Mouse (Mus musculus) kidney, adult 11 months (tissue): ENCODE data around the gene Eif2b1.
A peak's percentile ranks its signal among the peaks of the same experiment; 100 is the strongest.

ENCODE experiments used
- DNase-seq: peaks from one replicate; pipeline ENCODE4 v3.0.0; 2022

The Eif2b1 gene

DNA sequence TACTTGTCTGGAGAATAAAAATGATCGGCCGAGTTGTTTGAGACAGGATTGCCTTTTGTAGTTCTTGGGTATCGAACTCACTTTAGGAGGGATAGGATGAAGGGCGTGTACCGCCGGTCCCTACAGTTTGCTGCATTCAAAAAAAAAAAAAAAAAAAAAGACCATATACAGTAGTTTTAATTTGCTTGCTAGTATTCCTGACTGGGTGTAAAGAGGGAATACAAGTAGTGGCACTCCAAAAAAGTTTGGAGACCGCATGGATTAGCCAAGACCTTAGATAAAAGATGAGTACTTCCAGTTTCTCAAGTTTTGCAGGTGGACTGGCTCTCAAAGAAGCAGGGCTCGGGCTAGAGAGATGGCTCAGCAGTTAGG is 37.3 kb downstream of the Eif2b1 start:
- DNase-seq, result no peak

DNA sequence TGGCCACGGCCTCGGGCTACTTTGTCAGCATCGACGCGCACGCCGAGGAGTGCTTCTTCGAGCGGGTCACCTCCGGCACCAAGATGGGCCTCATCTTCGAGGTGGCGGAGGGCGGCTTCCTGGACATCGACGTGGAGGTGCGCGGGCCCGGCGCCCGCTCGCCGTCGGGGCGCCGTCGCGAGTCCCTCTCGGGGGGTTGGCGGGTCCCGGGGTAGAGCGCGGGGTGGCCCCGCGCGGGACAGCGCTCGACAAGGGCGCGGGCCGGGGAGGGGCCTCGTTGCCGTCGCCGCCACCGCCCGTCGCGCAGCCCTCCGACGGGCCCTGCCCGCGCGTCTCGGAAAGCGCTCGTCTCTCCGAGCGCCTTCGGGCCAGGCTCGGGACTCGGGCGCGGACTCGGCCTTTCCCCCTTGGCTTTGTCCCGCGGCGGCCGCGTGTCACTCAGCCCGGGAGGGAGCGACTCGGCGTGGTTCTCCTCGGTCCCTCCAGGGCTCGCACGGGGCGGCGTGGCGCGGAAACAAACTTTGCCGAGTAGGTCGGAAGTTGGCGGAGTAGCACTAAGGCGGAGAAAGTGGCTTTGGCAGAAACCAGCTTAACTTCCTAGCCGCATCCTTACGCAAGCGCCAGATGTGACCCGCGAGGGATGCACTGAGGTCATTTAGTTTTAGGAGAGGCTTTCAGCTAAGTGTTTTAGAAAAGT is 37.9 kb downstream of the Eif2b1 start:
- peak; percentile 77 for DNase-seq

DNA sequence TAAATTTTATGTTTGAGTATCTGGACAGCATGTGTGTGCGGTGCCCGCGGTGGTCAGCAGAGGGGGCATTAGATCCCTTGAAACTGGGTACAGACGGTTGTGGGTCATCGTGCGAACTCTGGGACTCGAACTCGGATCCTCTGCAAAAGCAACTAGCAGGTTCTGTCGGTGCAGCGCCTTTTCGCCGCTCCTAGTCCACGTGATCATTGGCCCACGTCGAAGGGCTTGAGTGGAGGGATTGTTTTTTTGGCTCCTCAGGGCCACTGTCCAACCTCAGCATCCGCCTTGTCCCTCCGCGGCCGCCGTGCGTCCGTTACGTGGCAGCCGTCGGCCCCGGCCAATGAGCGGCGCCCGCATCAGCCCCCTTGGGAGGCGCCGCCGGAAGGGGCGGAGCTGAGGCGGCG is 38.5 kb downstream of the Eif2b1 start, which contains the start of gene Tmed2:
Gene Tmed2 (plus strand): TSS at position 313 of the 404 bp plus-strand sequence.
- peak; percentile 97 for DNase-seq

DNA sequence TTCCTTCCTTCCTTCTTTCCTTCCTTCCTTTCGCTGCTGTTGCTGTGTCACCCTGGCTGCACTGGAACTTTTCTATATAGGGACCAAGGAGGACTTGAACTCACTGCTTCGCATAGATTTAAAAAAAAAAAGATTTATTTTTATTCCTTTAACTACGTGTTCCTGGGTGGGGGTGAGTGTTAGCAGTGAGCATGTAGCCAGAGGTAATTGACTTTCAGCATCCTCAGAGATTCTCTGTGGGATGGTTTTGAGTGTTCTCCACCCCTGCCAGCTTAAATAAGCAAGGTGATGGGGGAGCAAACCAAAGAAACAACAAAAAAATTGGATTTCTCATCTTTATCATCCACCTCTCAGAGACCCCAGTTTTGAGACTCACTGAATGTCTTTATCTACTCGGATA is 39.0 kb downstream of the Eif2b1 start:
- no peak for DNase-seq

DNA sequence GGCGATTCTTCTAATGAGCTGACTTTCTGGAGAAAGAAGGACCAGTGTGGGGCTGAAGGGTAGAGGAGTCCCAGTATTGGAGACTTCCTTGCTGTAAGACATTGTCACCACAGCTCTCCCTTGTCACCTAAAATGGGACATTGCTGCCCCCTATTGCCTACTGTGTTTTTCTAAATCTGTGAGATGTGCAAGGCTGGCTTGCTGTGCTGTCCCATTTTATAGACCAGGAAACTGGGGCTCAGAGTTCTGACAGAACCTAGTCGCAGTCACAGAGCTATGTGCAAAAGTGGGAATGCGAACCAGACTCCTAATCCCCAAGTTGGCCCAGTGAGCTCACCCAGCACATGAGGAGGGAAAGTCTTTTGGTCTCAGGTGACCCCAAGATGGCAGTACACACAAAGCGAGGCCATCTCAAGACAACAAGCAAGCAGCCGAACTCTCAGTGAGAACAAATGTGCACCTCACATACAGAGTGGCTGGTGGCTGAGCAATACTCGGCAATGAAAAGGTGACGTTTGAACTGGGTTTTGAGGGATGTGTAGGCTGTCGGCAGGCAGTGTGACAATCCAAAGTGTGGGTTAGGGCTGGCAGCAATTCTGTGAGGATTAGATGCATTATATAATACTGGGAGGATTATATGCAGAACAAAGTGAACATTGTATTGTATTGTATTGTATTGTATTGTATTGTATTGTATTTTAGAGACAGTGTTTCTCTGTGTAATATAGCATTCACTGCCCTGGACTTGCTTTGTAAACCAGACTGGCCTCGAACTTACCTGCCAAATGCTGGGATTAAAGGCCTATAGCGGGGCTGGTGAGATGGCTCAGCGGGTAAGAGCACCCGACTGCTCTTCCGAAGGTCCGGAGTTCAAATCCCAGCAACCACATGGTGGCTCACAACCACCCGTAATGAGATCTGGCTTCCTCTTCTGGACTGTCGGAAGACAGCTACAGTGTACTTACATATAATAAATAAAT is 39.8 kb downstream of the Eif2b1 start:
- peak; percentile 58 for DNase-seq

DNA sequence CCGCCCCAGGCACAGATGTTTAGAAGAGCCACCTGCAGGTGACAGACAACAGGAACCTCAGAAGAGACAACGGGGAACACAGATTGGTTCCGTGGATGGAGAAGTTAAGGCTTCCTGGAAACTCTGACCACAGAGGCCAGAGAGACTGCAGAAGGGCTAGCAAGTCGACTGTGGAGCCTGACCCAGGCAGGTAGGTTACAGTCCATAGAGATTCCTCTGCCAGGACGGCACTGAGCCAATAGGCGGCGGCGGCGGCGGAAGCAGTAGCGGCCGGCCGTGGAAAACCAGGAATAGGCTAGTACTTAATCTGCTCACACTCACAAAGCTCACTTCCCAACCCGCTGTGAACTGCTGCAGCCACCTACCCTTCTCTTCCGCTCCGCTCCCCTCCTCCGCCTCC is 42.2 kb downstream of the Eif2b1 start:
- DNase-seq, result peak; percentile 83

DNA sequence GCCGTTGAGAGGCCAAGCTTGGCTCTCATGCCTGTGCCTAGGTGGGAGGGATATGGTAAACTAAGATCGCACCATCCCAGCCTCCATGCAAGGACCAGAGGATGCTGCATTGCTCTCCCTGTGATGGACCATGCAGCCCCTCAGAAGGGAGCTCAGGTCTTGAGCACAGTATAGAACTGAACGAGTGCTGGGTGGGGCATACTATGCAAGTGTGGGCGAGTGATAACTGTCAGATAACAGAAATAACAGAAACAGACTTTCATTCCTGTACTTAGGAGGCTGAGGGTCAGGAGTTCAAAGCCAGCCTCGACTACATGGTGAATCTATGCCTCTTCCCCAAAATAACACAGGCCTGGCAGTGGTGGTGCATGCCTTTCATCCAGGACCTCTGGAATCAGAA is 43.9 kb downstream of the Eif2b1 start:
- no peak for DNase-seq

DNA sequence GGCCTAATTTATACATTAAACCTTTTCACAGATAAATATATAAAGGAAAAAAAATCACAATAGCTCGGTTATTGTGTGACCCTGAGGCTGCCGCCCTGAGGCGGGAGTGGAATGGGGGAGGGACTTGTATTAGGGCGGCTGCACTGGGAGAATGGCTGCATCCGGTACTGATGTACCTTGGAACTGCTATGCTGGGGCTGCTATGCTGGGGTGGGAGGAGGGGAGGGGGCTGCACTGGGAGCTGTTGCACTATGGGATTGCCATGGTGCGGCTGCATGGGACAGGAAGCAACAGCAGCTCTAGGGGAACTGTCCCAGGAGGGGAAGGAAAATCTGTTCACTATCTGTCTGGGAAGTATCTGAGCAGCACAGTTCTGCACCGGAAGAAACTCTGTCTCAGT is 46.5 kb downstream of the Eif2b1 start:
- DNase-seq, result no peak

DNA sequence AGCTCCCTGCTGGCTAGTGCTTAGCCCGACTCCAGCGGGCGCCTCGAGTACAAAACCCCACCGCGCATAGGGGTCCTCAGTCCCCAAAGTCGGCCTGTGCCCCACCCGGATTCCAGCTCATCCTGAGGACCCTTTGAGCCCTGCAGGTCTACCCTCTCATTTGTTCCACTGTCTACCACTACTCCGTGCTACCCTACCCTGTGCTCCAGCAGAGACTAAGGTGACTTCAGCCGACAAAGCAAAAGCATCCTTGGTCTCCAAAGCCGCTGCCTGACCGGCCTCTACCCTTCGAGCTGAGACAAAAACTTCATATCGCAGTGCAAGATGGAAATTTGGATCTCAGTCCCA is 47.4 kb downstream of the Eif2b1 start:
- no peak for DNase-seq

DNA sequence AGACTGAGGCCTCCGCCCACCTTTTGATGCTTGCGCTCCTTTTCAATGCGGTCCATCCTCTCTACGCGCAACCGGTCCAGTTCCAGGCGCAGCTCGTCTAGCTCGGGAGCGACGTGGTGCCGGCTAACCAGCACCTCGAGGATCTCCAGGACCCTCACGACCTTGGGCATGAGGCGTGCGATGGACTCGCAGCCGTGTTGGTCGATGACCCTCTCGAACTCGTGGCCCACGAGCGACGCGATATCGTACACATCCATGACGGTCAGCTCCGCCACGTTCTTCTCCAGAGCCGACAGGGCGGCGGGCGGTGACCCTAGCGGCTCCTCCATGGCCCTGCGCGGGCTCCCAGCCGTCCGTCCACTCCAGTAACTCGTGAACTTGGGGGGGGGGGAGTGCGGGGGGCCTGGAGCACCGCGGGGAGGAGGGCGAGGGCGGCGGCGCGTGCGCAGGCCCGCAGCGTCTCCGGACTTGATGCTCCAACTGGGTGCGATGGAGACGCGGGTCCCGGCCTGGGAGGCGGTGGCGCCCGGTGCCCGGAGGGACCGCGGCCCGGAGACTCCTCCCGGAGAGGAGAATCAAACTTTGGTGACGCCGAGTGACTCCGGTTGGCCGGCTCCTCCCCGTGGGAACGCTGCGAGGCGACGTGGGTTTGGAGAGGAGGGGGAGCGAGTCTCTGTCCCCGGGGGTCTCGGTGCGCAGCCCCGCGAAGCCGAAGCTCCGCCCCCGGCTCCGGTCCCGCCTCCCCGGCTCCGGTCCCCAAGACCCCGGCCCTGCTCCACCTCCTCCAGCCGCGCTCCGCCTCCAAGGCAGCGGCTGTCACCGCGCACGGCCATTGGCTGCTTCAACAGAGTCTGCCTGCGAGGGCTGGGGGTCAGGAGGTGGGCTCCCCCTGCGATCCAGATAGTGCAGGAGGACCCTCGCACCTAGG is 48.0 kb downstream of the Eif2b1 start, which contains the start of gene Rilpl1:
Gene Rilpl1 (minus strand): TSS at position 737 of the 928 bp plus-strand sequence.
- DNase-seq, result peak; percentile 74

DNA sequence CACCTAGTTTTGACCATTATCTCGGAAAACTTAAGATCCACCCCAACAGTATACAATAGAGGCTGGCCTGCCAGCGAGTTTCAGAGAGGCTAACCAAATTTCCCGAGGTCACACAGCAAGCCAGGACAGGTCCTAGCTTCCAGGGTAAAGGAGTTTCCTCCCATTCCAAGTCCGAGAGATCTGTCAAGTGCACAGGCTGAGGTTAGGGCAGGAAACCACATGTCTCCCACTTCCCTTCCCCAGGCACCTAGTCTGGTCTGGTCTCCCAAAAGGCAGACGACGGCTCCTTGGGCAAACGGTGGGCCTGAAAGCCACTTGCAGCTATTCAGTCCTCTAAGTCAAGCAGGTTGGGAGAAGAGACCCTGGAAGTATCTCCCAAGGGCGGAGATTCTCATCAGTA is 49.2 kb downstream of the Eif2b1 start:
- DNase-seq, result no peak

DNA sequence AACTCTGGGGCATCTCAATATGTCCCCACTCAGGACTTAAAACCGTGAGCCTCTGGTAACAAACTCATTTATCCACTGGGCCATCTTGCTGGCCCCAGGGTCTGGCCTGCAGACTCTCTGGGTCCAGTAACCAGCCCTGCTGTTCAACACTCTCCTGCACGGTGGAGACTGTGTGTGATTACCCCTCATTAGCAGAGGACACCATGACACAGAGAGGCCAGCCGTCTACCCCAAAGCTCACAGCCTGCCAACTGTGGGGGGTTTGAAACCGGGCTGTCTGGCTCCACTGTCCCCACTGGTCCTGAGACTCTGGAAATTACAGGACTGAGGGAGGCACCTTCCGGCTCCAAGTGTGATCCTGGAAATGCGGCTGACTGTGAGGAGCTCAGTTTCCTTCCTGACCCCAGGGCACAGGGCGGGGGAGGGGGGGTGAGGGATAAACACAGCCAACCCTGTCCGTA is 49.7 kb downstream of the Eif2b1 start:
- peak; percentile 40 for DNase-seq

DNA sequence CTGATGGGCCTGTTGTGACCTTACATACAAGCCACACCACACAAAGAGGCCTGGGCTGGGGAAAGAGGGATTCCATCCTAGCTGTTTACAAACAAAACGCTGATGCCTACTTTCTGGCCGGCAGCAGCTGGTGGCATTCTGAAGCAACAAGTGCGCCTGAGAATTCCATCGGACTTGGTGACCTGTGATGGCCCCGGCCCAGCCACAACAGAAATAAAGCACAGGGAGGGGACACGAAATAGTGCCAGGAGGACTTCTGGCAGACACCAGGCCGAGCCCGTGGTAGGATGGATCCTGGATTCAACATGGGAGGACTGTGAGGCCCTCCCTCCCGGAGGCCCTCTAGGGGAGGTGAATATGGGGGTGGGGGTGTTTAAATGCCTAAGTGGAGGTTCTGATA is 50.1 kb downstream of the Eif2b1 start:
- no peak for DNase-seq

DNA sequence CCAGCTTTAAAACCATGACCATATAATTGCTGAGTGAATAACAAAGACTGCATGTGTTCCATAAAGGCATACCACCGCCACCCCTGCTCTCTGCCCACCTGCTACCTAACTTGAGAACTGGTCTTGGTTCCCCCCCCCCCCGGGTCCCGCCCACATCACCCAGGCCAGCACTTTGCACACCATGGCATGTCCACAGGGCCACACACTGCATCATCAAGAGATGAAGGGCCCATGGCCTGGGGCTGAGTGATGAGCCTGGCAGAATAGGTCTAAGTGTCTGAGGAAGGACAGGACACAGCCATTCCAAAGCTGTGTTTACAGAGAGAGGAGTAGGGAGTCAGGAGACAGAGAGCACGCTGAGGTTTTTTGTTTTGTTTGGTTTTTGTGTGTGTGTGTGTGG is 50.6 kb downstream of the Eif2b1 start:
- DNase-seq, result no peak

DNA sequence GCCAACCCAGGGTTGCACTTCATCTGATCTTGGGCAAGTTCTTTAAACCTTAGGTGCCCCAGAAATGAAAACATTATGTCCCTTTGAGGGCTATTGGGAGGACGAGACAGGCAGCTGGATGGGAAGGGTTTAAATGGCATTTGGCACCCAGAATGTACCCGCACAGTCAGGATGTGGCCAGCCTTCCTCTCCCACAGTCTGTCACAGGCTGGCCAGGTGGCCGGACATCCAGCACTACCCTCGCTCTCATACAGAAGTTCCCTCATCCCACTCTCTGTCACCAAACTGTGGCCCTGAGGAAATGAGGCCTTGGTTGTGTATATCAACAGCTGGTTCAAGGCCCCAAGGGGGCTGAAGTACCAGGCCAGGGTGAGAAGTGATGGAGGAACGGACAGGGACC is 54.0 kb downstream of the Eif2b1 start:
- no peak for DNase-seq

DNA sequence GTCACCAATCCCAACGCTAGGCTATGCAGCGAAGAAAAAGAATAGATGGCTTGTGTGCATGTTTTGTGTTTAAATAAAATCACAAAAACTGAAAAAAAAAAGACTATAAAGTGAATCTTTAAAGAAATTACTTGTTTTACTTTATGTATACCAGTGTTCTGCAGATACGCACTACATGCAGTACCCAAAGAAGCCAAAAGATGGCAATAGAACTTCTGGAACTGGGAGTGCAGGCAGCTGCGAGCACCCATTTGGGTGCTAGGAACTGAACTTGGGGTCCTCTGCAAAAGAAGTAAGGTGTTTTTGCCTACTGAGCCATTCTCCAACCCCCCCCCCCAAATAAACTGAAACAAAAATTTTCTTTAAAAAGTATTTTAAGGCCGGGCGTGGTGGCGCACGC is 55.9 kb downstream of the Eif2b1 start:
- no peak for DNase-seq

DNA sequence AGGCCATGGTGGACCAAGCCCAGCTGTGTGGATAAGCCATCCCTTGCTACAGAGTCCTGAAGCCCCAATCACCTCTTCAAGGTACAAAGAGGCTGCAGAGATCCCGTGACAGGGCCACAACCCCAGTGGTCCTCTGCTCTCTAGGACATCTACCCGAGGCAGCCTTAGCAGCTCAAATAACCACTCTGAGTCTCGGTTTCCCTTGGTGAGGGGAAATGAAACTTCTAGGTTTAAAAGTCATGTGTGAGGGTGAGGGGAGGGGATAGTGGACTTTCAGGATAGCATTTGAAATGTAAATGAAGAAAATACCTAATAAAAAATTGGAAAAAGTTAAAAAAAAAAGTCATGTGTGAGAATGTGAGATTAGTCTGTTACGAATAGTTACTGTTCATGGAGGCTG is 57.3 kb downstream of the Eif2b1 start:
- no peak for DNase-seq
